Mouse (Mus musculus) limb, embryonic 11.5 days (tissue): ENCODE measurements around the gene Itga7. TPM values are rescaled to one million over a fixed set of nuclear protein-coding genes. Genes with fewer than 3 reads are reported as not detected.

Experiments
- ATAC-seq: fragments of 200-750 bp; cut with Nextera tagmentation; 2 replicates; pipeline ENCODE4 v1.8.0; 2017; ENCODE audit warnings: low read depth; ENCODE audit not compliant: insufficient number of reproducible peaks, low FRiP score, low TSS enrichment
- DNase-seq: peaks from one replicate; pipeline ENCODE4 v3.0.0-alpha.2; 2015; ENCODE audit warnings: low spot score
- H3K27ac ChIP-seq: fragments of 300-500 bp; sonication (generic); replicated peaks from 2 replicates; pipeline ENCODE4 v1.5.1; 2014; ENCODE audit warnings: low read depth, mild to moderate bottlenecking, low read length
- H3K27me3 ChIP-seq: fragments of 300-500 bp; sonication (generic); 2 replicates; pipeline ENCODE4 v1.6.1; 2014; ENCODE audit warnings: mild to moderate bottlenecking, low read length, mixed read lengths; ENCODE audit not compliant: control insufficient read depth, insufficient read depth
- H3K36me3 ChIP-seq: fragments of 300-500 bp; sonication (generic); 2 replicates; pipeline ENCODE4 v1.6.1; 2014; ENCODE audit warnings: mild to moderate bottlenecking, low read length, moderate library complexity, mixed read lengths; ENCODE audit not compliant: control insufficient read depth, insufficient read depth
- H3K4me1 ChIP-seq: fragments of 300-500 bp; sonication (generic); 2 replicates; pipeline ENCODE4 v1.6.1; 2014; ENCODE audit warnings: low read length, mixed read lengths; ENCODE audit not compliant: control insufficient read depth, insufficient read depth
- H3K4me2 ChIP-seq: fragments of 300-500 bp; sonication (generic); 2 replicates; pipeline ENCODE4 v1.6.1; 2014; ENCODE audit warnings: low read depth, mild to moderate bottlenecking, moderate library complexity; ENCODE audit not compliant: severe bottlenecking
- H3K4me3 ChIP-seq: fragments of 300-500 bp; sonication (generic); 2 replicates; pipeline ENCODE4 v1.5.1; 2014; ENCODE audit warnings: low read depth, low read length
- H3K9ac ChIP-seq: fragments of 300-500 bp; sonication (generic); 2 replicates; pipeline ENCODE4 v1.6.1; 2014; ENCODE audit warnings: mild to moderate bottlenecking, low read length
- H3K9me3 ChIP-seq: fragments of 300-500 bp; sonication (generic); 2 replicates; pipeline ENCODE4 v1.6.1; 2016; ENCODE audit warnings: low read length; ENCODE audit not compliant: control insufficient read depth
- WGBS: fragments of 180-500 bp; shearing (Covaris S2); extraction: QIAGEN DNeasy Blood & Tissue Kit; methylation state at CpG from one replicate; pipeline ENCODE4 v1.1.7; 2014; 5-methylcytosine and 5-hydroxymethylcytosine counted together
- polyA plus RNA-seq: library from polyadenylated mRNA; unstranded; fragments of >200 nt; fragmentation: Nextera tagmentation; extraction: Ambion mirVana; gene quantifications from 2 replicates; pipeline ENCODE4 v1.2.1, GENCODE M21; 2014

Itga7 gene
- polyA plus RNA-seq = 0.10 and 0.12 TPM in 2 replicates

DNA sequence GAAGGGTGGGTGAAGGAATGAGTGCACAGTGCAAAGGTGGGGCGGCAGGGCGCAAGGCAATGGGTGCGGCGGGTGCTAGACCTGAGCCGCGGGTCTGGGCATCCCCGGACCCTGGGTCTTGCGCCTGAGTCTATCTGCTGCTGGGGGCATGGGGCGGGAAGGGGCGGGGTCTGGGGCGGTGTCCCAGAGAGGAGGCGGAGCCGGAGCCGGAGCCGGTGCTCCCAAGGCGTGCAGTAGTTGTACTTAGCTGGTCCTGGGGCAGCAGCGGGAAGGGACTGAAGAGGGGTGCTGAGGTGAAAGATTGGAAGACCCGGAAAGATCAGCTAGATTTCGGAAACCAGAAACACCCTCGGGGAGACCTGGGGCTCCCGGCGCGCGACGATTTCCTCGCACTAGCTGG is at the start of gene Itga7:
TSS of gene Itga7 (plus strand) at position 245 of the 400 bp plus-strand sequence.
- WGBS = 0% methylated on average over 26 of the region's 26 CpGs
- Histone ChIP-seq H3K36me3 (no peaks in the 10 kb centered on the region), H3K4me2 (peak within 1 kb of the TSS; percentile 78), H3K27me3 (peaks cover 48% of the 10 kb centered on the region), H3K4me3 (peak within 1 kb of the TSS; percentile 39), H3K27ac (no peak within 1 kb of the TSS), H3K9me3 (no peaks in the 10 kb centered on the region), H3K9ac (peak within 1 kb of the TSS; percentile 17; the same call in 1 of the 2 replicates), H3K4me1 (peaks cover 4% of the 10 kb centered on the region; the same call in 1 of the 2 replicates)
- DNase-seq (peak; percentile 64), ATAC-seq (peak; percentile 80)

DNA sequence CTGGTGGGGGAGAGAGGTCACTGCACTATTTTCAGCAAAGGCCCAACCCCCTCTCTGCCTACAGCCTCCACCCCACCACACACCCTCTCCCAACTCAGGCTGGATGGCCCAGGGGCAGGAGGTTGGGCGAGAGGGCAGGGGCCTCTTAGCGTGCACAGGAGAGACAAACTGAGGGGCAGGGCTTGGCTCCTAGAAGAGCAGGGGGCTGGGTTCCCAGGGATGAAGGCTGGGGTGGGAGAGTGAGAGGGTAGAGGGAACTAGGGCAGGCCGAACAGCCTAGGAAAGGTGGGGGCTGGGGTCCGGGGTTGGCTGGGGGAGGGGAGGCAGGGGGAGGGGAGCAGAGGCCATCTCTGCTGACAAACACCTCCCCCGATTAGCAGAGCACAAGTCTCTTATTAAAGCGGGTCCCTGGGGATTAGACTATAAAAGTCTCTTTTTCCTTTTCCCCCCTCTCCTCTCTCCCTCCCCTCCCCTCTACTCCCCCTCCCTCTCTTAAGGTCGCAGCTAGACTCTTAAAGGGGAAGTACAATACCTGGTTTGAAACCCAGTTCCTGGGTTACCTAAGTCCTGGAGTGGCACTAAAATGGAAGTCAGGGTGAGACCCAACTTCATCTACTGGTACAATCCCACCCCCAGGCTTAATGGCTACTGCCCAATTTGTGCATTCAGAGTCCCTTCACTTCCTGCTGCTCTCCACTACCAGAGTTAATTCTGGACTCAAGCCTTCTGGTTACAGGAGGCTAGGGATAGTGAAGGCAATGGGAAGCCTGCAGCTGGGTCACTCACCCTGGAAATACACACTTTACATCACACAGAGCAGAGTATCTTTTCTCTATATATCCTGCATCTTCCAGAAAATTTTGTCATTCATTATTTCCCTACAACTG is 44.4 kb upstream of the Itga7 start:
- WGBS = 0% methylated on average over 5 of the region's 7 CpGs
- H3K4me3 ChIP-seq = peak overlapping the region; percentile 89

DNA sequence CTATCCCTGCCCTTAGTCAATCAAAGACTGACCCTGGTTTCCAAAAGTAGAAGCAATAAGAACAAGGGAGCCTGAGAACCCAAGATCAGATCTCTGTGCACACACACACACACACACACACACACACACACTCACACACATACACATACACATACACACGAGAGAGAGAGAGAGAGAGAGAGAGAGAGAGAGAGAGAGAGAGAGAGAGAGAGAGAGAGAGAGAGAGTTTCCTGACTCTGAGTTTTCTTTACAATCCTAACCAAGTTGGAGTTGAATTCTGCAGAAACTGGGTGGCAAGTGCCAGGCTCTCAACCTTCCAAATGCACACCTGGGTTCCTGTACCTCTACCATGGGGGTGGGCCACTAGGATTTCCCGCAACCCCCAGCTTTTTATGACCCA is 43.8 kb upstream of the Itga7 start:
- DNase-seq = no peak
- Histone ChIP-seq H3K4me1 (peaks cover 15% of the 10 kb centered on the region), H3K36me3 (peaks cover 3% of the 10 kb centered on the region), H3K27ac (peak overlapping the region; percentile 96), H3K9ac (peak overlapping the region; percentile 89), H3K9me3 (no peaks in the 10 kb centered on the region), H3K27me3 (no peaks in the 10 kb centered on the region), H3K4me3 (peak overlapping the region; percentile 89), H3K4me2 (peak overlapping the region; percentile 80)
- 0% methylated on average over 2 of the region's 2 CpGs for WGBS
- no peak for ATAC-seq

More for the DNA sequence above, 44.4 kb upstream of the Itga7 start:
- Histone ChIP-seq H3K4me1 (peaks cover 15% of the 10 kb centered on the region), H3K9me3 (no peaks in the 10 kb centered on the region), H3K27me3 (no peaks in the 10 kb centered on the region), H3K36me3 (peaks cover 4% of the 10 kb centered on the region), H3K9ac (peak overlapping the region; percentile 40; the same call in 1 of the 2 replicates), H3K4me2 (peak overlapping the region; percentile 80), H3K27ac (peak overlapping the region; percentile 96)
- DNase-seq (peak; percentile 86), ATAC-seq (peak; percentile 86)

DNA sequence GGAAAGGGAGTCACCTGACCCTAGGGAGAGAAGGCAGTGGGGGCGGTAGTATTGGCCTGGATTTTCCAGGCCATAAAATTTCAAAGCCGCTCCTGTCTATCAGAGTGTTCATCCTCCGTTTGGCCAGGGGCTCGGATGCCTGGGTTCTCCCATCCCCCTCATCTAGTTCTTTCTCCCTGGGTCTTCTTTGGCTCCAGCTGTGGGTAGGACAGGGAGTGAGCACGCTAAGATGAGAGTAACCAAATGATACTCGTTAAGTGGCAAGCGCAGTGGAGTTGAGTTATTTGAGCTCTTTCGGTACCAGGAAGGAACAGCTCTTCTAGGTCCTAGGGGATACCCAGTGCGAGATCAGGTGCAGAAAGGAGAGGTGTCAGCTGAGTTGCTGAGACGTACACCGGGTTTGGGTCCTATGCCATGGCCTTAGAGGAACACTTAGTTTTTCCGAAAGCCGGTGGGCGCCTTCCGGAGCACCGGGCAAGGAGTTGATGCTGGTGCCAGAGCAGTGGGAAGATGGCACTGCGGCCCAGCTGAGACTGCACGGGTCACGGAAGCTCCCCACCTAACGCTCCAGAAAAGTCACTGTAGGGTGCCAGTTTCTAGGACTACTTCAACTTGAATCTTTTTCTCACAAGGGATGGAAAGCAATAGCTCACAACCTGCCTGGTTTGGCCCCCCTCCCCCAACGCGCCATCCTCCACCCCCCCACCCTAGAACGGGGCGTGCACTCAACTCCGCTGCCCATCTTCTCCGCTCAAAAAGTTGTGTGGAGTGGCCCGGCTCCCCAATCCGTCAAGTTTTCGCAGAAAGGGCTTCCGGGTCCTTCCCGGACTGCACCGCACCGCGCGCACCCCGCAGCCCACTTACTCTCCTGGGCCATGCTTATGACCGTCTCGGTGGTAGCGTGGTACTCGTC is 43.0 kb upstream of the Itga7 start:
- 0 out of 2 replicates have a peak, but pooled peaks have one; percentile 8 for ATAC-seq
- Histone ChIP-seq H3K27me3 (no peaks in the 10 kb centered on the region), H3K36me3 (no peaks in the 10 kb centered on the region; the same call in 1 of the 2 replicates), H3K4me1 (peaks cover 15% of the 10 kb centered on the region), H3K4me3 (peak overlapping the region; percentile 89), H3K27ac (peak overlapping the region; percentile 96), H3K9ac (peak overlapping the region; percentile 89), H3K9me3 (no peaks in the 10 kb centered on the region), H3K4me2 (peak overlapping the region; percentile 80)
- DNase-seq = peak; percentile 56
- under 1% methylated on average over 40 of the region's 40 CpGs for WGBS

DNA sequence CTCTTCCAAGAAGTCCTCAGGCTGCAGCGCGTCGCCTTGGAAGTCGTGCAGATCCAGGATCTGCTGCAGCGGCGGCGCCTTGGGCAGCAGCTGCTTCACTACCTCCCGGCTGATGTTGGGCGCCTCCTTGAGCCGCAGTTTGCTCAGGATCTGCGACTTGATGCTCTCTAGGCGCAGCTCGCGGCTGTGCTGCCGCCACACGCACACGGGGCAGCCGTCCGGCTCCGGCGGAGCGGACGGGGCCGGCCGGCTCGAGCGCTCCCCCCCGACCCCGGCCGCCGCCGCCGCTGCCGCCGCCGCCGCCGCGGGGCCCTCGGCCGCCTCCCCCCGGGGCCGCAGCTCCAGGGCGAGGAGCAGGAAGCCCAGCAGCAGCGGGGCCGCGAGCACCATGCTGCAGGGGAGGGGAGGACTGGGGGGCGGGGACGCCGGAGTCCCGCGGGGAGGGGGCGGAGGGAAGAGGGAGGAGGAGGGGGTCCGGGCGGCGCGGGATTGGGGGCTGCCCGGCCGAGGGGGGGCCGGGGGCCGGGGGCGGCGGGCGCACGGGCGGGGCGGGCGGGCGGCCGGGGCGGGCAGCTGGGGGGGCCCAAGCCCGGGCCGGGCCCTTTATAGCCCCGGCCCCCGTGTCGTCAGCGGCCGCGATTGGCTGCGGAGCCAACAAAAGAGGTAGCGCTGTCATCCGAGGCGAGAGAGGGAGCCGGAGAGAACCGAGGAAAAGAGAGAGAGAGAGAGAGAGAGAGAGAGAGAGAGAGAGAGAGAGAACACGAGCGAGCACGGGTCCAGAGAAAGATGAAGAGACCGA is 42.1 kb upstream of the Itga7 start, which contains the start of gene Gdf11:
TSS of gene Gdf11 (minus strand) at position 423 of the 799 bp plus-strand sequence.
- peak; percentile 85 for DNase-seq
- WGBS = under 1% methylated on average over 51 of the region's 89 CpGs
- peaks cover 15% of the 10 kb centered on the region for H3K4me1 ChIP-seq
- peak within 1 kb of the TSS; percentile 89 for H3K4me3 ChIP-seq
- ATAC-seq = peak; percentile 61
- H3K9ac ChIP-seq = peak within 1 kb of the TSS; percentile 89
- no peaks in the 10 kb centered on the region for H3K9me3 ChIP-seq
- H3K27ac ChIP-seq = peak within 1 kb of the TSS; percentile 96
- H3K27me3 ChIP-seq = 0 out of 2 replicates have a peak, but pooled peaks cover 3% of the 10 kb centered on the region
- H3K36me3 ChIP-seq = no peaks in the 10 kb centered on the region; the same call in 1 of the 2 replicates
- peak within 1 kb of the TSS; percentile 80 for H3K4me2 ChIP-seq

DNA sequence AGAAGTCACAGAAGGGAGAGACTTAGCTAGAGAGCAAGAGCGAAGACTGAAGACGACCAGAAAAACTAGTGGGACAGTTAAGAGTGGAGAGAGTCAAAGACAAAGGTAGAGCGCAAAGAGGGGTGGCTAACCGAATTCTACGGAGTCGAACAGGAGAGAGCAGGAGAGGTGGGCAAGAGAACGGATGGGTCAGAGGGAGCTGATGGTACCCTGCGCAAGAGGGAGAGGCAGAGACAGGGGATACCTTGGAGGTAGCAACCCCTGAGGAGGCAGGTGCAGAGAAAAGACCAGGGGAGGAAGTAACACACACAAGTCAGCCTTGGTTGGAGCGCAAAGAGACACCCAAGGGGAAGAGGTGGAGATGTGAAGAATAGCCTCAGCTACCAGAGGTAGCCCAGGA is 41.4 kb upstream of the Itga7 start:
- peaks cover 7% of the 10 kb centered on the region; the same call in 1 of the 2 replicates for H3K27me3 ChIP-seq
- H3K4me3 ChIP-seq = peak overlapping the region; percentile 89
- peak overlapping the region; percentile 96 for H3K27ac ChIP-seq
- H3K4me2 ChIP-seq = peak overlapping the region; percentile 80
- H3K9me3 ChIP-seq = no peaks in the 10 kb centered on the region
- ATAC-seq (no peak), DNase-seq (peak; percentile 62)
- H3K4me1 ChIP-seq = peaks cover 15% of the 10 kb centered on the region
- H3K9ac ChIP-seq = peak overlapping the region; percentile 89
- H3K36me3 ChIP-seq = no peaks in the 10 kb centered on the region; the same call in 1 of the 2 replicates
- under 1% methylated on average over 9 of the region's 9 CpGs for WGBS

DNA sequence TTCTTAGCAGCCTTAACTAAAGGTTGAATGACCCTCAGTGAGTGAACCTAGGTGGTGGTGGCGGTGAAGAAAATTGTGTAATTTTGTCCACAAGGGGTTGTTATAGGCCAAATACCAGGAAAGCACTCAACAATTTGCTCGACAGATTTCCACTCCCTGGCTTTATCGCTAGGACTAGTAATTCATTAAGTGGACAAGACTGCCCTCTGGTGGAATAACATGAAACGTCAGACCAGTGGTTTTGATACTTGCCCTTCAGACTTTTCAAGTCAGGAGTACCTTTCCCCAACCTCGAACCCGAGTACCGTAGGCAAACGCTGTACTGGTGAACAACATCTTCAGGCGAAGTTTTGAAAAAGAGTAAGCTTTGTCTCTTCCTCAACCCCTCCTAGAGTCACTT is 38.2 kb upstream of the Itga7 start:
- DNase-seq (peak; percentile 89), ATAC-seq (no peak)
- H3K9me3 ChIP-seq = no peaks in the 10 kb centered on the region
- no peaks in the 10 kb centered on the region for H3K36me3 ChIP-seq
- no peak overlapping the region for H3K4me2 ChIP-seq
- no peak overlapping the region for H3K4me3 ChIP-seq
- H3K27me3 ChIP-seq = peaks cover 7% of the 10 kb centered on the region; the same call in 1 of the 2 replicates
- H3K4me1 ChIP-seq = no peaks in the 10 kb centered on the region
- H3K27ac ChIP-seq = no peak overlapping the region
- 0% methylated on average over 9 of the region's 9 CpGs for WGBS
- 0 out of 2 replicates have a peak overlapping the region, but pooled peaks have one; percentile 5 for H3K9ac ChIP-seq
